8 mouse cellular contexts compared by ENCODE assay signal in the genomic region with DNA sequence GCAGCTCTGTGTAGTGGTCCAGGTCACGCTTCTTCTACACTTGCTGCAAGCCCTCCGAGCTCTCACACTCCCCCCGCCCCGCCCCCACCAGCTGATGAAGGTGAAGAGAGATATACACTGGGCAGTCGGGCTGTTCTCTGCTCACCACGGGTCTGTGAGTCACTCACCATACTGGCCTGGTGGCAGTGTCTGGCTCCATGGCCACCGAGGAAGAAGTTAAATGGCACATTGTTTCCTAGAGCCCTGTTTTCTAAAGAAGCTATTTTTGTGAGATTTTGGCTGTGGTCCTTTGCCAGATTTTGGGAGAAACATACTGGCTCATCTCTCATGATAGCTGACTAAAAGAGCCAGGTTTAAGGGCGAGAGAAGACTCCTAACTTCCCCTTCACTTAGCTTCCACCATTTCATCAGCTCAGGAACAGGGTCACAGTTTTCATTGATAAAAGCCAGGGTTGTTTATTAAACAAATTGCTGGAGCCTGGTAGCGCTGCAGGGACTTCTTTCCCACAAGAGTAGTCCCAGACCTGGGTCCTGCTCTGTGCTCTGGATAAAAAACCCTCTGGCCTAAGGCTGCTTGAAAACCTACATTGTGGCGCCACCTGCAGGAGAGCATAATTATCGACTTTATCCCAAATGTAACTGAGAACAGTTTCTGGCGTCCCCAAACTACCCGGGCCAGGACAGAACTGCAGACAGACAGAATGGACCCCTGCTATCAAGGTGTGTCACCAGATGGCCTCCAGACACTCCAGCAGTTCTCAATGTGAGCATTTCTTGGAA. TPM values are rescaled to one million over a fixed set of nuclear protein-coding genes. Genes with fewer than 3 reads are reported as not detected.
DNase-seq lines count a peak whose midpoint lies in the region; ATAC-seq lines count a peak whose summit lies in the region.

No protein-coding gene starts in this region.

- DNase-seq in urinary bladder, adult 18-20 months (ENCODE audit: low spot score in 2 of 2), result peak; percentile 29 to 56
- no peak for DNase-seq in urinary bladder, adult 2 months (ENCODE audit: low spot score)
- peak; percentile 84 for DNase-seq in cerebellum, adult 8-10 months
- DNase-seq in gastrocnemius, postnatal 25 days, result peak; percentile 35
- DNase-seq in kidney, postnatal 10 days, result peak; percentile 88
- DNase-seq in liver, result peak; percentile 69
- peak; percentile 83 for DNase-seq in retina, postnatal 1 day

- no peak for ATAC-seq in activated CD4-positive, CD25-positive, alpha-beta regulatory T cell, adult 4 months

RNA-seq across cellular contexts. Expression of a gene that starts 3.2 kb away (rescaled TPM):
- polyA plus RNA-seq in urinary bladder, adult 2 months (2012; rRNA removed), result 6.6 and 10.8 TPM in 2 replicates
- 1 to 10 TPM; 3.0 to 4.6 TPM for total RNA-seq in gastrocnemius, postnatal 25 days (2021)
- not detected for polyA plus RNA-seq in activated CD4-positive, CD25-positive, alpha-beta regulatory T cell, adult 4 months (2017; shearing (Covaris generic))
